Mouse (Mus musculus): Measurements from ENCODE around the gene Nkx2-5.

The Nkx2-5 gene

GRCm38 (mm10) chr17:26849746-26850357, 5.0 kb upstream of the Nkx2-5 start:
- DNase-seq: peak; percentile 26 to 42

GRCm38 (mm10) chr17:26849106-26849745, 4.4 kb upstream of the Nkx2-5 start:
- DNase-seq: no peak

DNA sequence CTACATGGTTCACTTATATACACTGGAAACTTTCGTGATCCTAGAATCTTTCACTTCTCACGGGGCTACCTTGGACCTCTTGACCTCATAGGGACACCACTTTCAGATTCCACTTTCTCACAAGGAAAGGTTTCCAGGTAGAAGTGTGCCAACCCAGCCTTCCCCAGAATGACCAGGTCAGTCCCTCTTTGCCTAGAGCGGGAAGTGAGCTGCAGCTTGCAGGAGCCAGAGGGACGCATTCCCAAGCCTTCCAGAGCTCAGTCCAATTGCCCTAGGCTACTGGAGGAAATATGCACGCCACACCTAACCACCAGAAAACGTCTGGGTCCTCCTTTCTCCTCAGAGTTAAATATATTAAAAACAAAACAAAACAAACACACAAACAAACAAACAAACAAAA, 3.4 kb upstream of the Nkx2-5 start:
- DNase-seq: no peak

DNA sequence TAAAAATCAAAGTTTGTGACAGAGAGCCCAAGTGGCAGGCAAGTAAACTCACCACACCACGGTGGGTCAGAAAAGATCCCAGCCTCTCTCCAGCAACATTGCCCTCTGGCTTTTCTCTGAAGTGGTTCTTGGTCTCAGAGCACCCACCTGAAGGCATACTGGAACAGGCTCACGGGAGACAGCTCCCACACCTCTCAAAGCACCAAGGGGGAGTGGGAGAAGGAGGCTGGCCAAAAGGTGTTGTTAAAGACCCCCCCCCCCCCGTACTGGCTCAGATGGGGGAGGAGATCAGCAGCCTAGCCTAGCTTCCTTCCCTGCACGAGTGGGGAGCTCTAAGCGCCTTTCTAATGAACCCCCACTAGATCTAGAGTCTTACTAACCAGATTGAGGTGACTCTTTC, 3.0 kb upstream of the Nkx2-5 start:
- DNase-seq: no peak

DNA sequence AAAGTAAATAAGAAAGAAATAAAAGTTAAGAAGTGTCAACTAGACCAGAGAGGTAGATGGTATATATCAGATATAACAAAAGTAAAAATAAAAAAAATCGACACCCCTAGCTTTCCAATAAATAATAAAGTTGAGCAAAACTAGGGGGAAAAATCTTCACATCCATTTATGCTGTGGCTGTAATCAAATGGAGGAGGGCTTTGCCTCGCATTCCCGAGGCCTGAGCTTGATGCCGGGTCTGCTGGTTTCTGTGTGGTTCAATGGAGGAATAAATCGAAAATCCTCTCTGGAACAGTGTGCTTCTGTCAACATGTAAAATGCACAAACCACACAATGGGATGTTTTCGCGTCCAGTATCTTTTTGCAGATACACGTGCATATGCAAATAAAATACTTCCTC, 1.6 kb upstream of the Nkx2-5 start:
- DNase-seq: no peak

DNA sequence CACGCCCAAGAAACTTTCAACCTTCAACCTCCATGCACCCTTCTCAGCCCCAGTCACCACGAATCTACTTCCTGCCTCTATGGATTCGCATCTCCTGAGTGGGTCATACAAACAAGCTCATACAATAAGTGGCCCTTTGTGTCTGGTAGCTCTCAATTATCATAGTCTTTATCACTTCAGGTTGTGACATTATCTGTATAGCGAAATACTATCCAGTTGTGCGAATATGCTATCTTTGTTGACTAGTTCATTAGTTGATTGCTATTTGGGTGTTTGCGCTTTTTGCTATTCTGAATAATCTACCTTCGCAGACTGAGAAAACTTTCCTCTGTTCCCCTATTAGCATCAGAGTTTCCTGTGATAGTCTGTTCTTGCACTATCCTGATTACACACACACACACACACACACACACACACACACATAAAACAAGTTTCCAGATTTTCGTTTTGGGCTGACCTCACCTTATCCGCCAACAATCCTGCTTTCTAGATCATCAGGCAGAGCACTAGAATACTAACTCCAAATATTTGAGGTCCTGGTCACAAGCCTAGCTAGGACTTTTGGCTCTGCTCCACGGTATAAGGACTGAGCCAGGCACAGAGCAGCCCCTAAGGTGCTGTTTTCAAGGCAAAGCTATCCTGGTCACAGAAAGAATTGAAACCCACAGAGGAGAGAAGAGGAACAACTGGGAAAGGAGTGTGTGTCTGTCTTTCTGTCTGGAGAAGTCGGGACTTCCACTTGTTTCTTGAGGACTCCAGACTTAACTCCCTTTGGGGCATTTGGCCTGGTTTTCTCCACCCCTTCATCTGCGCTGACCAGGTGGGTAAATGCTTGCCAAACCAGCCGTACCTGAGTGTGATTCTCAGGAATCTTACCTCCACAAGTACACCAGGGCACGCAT, 591 bp upstream of the Nkx2-5 start:
- no peak for DNase-seq

DNA sequence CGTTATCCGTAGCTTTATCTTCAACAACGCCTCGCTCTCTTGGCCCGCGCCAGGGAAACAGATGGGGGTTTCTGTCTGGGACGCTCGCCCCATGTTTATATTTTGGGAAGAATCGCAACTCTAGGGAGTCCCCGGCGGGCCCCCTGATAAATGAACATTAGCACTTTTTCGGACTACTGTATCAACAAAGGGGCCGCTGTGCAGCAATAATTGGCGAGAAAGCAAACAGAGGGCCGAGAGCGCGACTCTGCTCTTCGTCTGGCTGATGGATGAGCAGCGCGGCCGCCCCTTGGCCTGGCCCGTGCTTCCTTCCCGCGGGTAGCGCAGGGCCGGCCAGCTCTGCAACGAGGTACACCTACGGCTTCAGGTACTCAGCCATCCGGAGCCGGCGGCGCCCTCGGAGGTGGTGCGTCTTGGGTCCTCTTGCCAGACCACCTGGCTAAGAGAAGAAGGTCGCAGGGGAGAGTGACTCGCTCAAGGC, 398 bp downstream of the Nkx2-5 start:
- DNase-seq: peak; percentile 40 to 60

GRCm38 (mm10) chr17:26843696-26844236, 1.0 kb downstream of the Nkx2-5 start:
- peak in 1 of 2 experiments; percentile 40 for DNase-seq

DNA sequence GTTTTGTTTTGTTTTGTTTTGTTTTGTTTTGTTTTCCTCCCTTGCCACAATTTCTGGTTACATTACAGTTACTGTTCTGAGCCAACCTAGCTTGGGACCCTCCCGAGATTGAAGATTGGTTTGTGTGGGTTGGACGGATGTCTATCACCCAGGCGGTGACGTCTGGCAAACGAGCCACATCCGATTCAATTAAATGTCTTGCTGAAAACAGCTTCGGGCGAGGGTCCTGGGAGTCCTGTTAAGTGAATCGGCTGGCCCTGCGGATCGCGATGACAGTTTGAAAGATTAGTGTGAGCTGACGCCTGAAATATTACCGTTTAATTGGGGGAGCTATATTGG, 1.6 kb downstream of the Nkx2-5 start:
- peak in 1 of 2 experiments; percentile 40 for DNase-seq

DNA sequence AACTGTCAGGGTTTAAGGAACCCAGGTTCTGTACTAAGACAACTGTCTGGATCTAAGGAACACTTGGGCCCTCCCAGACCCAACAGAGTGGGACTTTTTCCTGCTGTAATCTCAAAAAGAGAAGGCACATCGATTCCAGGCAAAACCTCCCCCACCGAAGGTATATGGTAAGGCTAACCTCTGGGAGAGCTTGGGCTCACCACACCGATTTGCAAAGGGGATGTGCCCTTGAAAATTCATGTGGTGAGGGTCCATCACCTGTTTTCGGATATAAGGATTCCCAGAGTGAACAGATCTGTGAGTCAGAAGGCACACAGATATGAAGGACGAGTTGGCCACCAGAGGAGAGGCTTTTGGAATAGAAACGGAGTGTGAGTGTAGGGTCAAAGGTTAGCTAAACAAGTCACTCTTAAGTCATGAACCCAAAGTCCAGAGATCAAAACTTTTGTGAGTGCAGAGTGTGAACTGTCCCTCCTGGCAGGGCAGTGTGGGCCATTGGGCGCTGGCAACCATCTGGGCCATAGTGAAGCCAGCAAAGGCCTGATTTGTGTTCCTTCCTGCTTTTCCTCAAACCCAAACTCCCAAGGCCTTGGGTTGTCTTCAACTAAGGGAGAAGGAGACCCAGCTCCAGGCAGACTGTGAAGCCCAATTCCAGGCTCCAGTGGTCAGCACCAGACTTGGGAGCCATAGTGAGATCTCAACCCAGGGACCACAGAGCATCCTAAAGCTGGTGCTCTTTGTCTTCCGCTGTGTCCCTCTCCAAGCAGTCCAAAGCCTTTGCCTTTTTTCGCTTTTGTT, 2.2 kb downstream of the Nkx2-5 start:
- no peak for DNase-seq

DNA sequence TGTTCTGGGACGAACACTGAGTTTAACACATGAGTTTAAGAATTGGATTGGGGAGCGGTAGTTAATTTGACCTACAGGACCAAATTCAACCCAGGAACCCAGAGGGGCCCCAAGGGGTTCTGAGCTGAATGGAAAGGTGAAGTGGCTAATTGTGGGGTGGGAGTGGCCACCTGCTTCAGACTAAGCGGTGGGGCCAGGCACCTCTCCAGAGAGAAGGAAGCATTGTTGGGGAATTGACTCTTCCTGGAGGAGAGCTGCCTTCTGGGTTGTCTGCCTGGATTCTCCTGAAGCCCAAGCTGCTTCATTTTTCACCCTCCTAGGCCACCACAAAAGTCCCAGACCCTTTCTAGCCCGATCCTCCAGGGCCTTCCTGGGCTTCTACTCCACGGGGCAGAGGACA, 2.8 kb downstream of the Nkx2-5 start:
- DNase-seq: no peak

DNA sequence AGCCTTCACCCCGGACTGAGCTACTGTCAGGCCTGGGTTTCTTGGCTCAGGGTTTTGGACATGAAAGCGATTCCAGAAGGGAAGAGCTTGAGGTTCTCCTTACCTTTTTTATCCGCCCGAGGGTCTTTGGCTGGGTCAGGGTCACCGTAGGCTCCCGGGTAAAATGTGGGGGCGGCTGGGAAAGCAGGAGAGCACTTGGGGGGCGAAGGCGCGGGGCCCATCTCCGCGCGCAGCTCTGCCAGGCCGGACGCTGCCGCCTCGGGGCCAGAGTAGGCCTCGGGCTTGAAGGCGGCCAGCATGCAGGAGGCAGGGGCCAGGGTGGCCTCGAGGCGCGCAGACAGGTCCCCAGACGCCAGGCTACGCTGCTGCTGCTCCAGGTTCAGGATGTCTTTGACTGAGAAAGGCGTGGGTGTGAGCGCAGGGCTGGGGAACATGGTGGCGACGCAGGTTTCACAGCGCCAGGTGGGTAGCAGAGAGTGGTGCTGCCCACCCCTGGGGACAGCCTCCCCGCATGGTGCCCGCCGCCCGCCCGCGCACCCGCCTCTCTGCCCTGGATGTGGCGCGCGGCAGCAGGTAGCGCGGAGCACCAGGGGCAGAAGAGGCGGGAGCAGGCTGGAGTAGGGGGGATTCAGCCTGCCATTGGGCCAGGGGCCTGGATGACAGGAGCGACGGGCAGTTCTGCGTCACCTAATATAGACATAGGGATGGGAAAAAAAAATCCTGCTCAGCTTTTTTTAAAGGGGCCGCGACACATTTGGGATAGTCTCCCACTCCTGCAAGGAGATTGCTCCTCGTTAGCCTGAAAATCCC, 3.7 kb downstream of the Nkx2-5 start:
- DNase-seq: peak in 1 of 2 experiments; percentile 14

DNA sequence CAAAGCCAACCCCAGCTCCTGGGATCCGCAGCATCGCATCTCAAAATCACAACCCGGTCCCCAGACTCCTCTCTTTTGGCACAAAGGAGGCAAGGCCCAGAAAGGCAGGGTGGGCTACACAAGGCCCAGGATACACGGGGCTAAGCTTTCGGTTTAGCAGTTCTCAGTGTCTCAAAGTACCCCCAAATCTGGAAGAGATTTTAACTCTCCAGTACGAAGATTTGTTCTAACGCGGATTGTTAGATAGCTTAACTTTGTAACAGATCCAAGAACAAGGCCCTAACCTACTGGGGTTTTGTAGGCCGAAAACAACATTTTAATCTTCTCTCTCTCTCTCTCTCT, 4.4 kb downstream of the Nkx2-5 start:
- DNase-seq: no peak

DNA sequence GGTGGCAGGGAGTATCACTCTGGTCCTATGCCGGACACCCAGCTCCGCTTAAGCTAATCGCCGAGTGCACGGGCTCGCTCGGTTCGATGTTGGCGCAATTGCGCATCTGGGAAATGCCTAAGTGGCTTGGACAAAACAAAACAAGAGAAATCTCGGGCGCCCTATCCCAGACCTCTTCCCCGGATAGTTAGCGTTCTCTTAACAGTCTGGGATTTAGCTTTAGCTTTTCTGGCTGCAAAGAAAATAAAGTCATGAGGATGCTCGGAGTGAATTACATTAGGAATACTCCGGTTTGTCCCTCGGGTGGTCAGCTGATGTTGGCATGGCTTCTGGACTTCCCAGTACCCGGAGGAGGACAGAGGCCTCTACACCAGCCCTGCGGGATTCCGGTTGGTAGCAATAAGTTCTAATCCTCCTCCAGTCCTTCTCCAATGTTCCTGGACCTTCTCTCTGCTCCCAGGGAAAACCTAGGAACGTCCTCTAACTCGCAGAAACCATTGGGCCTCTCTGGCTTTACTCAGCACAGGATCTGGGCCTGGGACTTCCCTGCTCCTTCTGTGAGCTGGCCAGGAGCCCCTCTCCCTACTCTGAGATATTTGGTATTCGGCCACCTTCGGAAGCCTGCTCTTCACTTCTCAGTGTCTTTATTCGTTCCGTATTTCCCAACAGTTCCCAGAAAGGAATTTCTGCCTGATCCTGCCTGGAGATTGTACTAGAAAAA, 4.9 kb downstream of the Nkx2-5 start:
- no peak for DNase-seq

- peak; percentile 24 to 35 for DNase-seq
These were observed 5.7 kb downstream of the Nkx2-5 start for GRCm38 (mm10) chr17:26838911-26839717.

GRCm38 (mm10) chr17:26838191-26838910, 6.5 kb downstream of the Nkx2-5 start:
- DNase-seq: no peak

DNA sequence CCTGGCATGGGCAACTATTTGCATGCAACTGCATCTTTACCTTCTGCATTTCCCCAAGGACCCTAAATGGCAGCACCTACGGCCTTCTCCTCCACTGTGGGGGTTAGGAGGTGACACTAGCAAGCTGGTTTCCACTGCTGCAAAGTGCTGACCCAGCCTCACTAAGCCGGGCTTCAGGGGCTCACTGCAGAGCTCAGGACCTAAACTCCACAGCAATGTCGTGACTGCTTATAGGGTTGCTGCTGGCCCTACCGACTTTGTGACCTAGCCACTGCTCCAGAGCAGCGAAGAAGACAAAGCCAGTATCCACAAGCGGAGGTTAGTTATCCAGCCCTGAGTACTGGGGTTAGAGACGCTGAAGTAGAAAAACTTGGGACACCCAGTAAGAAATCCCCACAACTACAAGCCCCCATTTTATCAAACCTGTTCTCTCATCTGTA, 7.2 kb downstream of the Nkx2-5 start:
- no peak for DNase-seq

- no peak for DNase-seq
These were observed 7.8 kb downstream of the Nkx2-5 start for GRCm38 (mm10) chr17:26836786-26837545.

DNA sequence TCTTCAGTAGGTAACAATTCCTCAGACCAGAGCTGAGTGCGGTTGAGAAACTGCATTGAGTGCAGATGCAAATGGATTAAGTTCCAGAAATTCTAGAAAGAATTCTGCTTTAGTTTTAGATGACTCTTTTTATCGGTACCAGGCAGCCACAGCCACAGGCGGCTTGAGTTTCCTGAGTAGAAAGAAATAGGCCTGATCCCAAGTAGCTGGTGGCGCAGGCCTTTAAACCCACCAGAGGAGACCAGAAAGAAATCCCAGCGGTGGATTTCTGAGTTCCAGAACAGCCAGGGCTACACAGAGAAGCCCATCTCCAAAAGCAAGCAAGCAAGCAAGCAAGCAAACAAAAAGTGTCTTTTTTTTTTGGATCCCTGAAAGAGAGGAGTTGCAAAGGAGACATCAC, 8.4 kb downstream of the Nkx2-5 start:
- no peak for DNase-seq

Data from cerebellum, postnatal 10 days (tissue).